Mouse (Mus musculus) liver, adult (tissue): Measurements from ENCODE around the gene Thumpd2.

Source experiments
- GATA4 ChIP-seq: IDR thresholded peaks from 2 replicates; pipeline ENCODE4 v1.6.1; 2014; ENCODE audit warnings: mild to moderate bottlenecking, low read length; ENCODE audit not compliant: insufficient replicate concordance

Gene Thumpd2

DNA sequence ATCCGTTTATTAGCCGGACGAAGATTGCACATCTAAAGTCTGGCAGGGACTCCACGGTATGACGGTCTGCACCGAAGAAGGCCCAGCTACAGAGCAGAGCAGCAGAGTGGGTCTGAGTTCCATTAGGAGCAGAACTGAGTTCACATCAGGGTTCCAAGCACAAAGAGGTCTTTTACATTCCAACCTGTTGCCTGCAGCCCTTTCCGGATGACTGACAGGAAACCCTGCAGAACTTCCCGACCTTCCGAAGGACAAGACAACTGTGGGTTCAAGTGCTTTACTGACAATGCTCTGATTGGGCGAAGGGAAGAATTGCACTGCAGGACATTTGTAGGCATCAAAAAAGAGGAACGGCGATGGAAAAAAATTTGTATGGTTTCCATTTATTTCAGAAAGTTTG, 63.9 kb downstream of the Thumpd2 start:
- no peak for TF ChIP-seq GATA4

DNA sequence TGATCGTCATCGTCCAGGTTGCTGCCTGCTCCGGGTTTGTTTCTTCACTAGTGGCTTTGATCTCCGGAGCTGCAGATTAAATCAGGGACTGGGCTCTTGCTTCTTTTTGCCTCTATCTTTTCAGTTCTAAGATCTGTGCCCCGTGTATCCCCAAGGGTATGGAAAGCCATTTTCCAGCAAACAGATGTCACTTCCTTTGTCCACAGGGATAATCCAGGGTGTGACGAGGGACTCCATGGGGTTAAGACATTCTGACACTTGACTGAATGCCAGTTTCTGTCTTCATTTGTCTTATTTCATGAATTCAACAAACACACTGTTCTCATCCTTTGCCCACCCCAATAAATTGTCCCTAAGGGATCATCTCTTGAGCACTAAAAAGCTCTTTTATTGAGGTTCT, 65.9 kb downstream of the Thumpd2 start:
- no peak for TF ChIP-seq GATA4

DNA sequence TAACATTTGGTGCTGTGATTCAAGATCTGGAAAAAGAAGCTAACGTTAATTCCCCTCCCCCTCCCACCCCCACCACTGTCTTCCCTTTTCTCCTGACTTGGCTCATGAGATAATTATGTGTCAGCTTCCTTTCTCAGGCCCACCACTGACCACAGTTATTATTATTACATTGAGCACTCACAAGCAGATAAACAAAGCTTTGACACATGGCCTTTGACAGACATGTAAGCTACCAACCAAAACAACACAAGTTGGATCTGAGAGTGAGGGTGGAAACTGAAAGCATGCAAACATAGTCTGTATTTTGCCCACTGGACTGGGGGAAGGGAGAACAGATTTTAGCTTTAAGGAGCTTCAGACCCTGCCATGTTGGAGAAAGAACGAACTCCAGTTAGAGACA, 67.7 kb downstream of the Thumpd2 start:
- TF ChIP-seq GATA4 = no peak

DNA sequence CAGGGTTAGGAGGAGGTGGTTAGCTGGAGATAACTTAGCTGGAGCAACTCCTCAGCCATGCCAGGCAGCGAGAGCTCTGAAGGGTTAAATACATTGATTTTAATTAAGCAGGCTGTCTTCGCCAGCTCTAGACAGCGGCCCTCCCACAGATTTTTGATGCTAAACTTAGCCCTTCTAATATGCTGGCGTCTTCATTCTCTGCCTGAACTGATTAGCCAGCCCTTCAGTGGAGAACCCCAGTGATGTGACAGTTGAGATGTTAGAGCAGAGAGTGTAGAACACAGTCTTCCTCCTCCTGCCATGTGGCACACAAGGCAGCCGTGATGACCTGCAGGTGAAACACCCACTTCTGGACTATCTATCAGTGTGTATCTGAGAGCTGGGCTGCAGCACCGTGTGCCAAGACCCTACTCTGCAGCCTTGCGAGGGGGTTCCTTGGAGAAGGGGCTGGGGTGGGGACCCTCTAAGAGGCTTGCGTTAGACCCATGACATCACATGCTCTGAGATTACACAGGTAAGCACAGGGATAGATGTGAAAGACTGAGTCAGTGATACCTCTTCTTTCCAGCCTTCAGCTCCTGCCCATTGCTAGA, 73.3 kb downstream of the Thumpd2 start:
- no peak for TF ChIP-seq GATA4

DNA sequence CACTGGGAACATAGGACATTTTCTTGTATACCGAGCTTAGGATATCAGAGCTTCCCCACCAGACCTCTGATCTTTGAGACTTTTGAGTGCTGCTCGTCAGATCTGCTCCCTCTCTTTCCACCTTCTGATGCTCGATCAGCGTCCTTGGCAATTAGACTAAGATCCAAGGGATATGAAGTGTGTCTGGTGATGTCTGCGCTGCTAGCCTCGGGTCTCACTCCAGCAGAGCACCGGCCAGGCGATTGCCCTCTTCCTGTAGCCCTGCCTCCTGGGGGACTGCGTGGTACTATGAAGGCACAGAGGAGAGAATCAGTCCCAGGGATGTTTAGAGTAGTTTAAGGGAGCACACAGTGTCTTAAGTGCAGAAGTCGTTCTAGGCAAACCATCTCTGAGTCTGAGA, 81.9 kb downstream of the Thumpd2 start:
- TF ChIP-seq GATA4 = no peak

DNA sequence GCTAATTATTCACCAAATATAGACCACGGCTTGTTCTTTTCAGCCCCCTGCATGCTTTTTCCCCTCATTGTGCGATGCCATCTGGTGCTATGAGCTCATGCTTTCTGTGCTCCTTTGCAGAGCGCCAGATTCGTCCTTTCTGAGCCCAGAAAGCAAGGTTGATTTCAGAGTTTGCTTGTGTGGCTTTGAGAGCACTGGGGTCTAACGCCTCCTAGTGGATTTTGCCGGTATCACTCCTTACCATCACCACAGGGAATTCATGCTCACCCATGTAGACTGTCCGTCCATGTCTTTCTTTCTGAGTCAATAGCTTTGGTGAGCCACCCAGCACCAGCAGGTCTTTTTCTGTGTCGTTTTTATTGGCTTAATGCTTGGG, 82.5 kb downstream of the Thumpd2 start:
- no peak for TF ChIP-seq GATA4

DNA sequence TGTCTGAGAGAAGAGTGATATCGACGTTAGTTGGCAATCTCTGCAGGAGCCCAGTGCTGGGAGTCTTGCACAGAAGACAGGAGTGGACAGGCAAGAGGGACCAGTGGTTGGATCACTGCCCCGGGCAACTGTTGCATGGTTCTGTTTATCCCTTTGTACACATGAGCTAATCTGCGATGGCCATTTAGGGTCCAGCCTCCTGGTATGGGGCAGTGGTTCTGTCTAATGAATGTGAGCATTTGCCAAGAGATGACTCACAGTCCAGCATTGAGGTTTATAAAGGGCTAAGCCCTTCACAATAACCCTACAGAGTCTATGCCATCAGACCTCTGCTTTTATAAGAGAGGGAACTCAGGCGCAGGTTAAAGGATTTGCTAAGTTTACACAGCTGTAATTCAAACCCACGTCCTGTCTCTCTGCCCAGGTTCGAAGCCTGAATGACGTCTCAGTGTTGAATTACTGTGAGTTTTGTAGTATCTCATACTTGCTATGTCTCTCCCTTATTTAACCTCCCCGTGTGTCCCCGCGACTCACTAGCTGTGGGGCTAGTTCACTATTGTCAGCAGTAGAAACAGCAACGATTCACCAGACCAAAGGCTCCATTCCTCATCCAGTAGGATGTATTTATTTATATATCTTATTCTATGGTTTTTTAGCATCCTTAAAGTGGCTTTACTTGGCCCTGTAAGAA, 83.0 kb downstream of the Thumpd2 start:
- no peak for TF ChIP-seq GATA4

DNA sequence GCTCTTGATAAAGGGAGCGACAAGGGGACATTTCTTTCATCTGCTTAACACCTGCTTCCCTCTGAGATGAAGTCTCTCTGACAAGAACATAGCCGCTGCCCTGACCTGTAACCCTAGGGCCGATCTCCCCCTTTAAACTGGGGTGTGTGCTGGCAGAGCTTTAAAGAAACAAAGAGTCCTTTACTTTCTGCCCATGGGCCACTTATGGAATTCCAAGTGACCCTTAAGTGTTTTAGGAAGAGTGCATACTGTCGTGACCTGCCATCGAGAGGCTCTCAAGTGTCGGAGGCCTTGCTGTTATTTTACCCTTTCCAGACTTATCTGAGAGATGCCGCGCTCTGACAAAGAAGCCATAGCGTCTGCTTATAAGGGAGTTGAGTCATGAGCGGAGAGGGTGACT, 84.8 kb downstream of the Thumpd2 start:
- TF ChIP-seq GATA4 = no peak

DNA sequence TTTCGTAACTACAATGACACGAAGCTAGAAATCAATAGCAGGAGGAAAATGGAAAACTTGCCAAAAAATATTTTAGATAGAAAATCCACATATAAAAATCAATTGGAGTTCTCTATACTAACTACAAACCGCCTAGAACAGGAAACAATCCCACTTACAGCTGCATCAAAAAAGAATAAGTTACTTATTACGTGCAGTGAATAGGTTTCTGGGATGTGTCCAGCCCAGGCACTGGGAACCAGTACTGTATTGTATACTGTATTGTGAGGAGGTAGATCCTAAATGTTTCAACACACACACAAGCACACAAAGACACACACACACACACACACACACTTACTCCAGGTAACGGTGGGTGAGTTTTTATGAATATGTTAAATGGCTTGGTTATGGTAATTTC, 87.6 kb downstream of the Thumpd2 start:
- no peak for TF ChIP-seq GATA4
